ENCODE assay signal across 7 mouse cellular contexts in genomic region chr5:24482247-24483079, GRCm38 (mm10). TPM values are rescaled to one million over a fixed set of nuclear protein-coding genes. Genes with fewer than 3 reads are reported as not detected.
A peak's percentile ranks its signal among the peaks of the same experiment; 100 is the strongest.
DNase-seq lines count a peak whose midpoint lies in the region; ATAC-seq lines count a peak whose summit lies in the region.

No protein-coding gene starts in this region.

- peak; percentile 42 for DNase-seq in ES-CJ7 (ENCODE audit: low read depth, low spot score)
- DNase-seq in embryonic facial prominence, embryonic 11.5 days (ENCODE audit: low spot score) = peak; percentile 40
- DNase-seq in kidney, adult 18-20 months = peak; percentile 77
- DNase-seq in thymus, postnatal 10 days (ENCODE audit: low spot score in 2 of 2) = no peak
- DNase-seq in thymus, postnatal 14 days = no peak
- no peak for DNase-seq in frontal cortex, postnatal 14 days (ENCODE audit: low spot score in 2 of 2)

- H3K4me1 ChIP-seq in embryonic facial prominence, embryonic 11.5 days (ENCODE audit: control insufficient read depth, insufficient read depth, low read length) = peaks cover 12% of the 10 kb centered on the region
- peaks cover 42% of the 10 kb centered on the region for H3K4me1 ChIP-seq in liver, embryonic 12.5 days

- peaks cover 13% of the 10 kb centered on the region for H3K36me3 ChIP-seq in embryonic facial prominence, embryonic 11.5 days (replicated peaks; ENCODE audit: control insufficient read depth, insufficient read depth, low read depth, low read length)
- H3K36me3 ChIP-seq in liver, embryonic 12.5 days = peaks cover 84% of the 10 kb centered on the region

- peak overlapping the region; percentile 10; the same call in 1 of the 2 replicates for H3K9ac ChIP-seq in embryonic facial prominence, embryonic 11.5 days (replicated peaks; ENCODE audit: low read length)
- no peak overlapping the region for H3K9ac ChIP-seq in liver, embryonic 12.5 days

- H3K27me3 ChIP-seq in embryonic facial prominence, embryonic 11.5 days (ENCODE audit: control insufficient read depth, insufficient read depth, low read length) = no peaks in the 10 kb centered on the region
- H3K27me3 ChIP-seq in liver, embryonic 12.5 days (replicated peaks) = no peaks in the 10 kb centered on the region

- 0 out of 2 replicates have a peak, but pooled peaks have one; percentile 4 for ATAC-seq in embryonic facial prominence, embryonic 11.5 days (replicated peaks; ENCODE audit: insufficient number of reproducible peaks, low FRiP score, low TSS enrichment, low read depth)
- ATAC-seq in liver, embryonic 12.5 days = peak; percentile 56

- no peaks in the 10 kb centered on the region for H3K9me3 ChIP-seq in embryonic facial prominence, embryonic 11.5 days (replicated peaks; ENCODE audit: control insufficient read depth, low read length)
- H3K9me3 ChIP-seq in liver, embryonic 12.5 days (replicated peaks) = no peaks in the 10 kb centered on the region

- no peak overlapping the region for H3K4me2 ChIP-seq in embryonic facial prominence, embryonic 11.5 days (ENCODE audit: low read depth, low read length)
- peak overlapping the region; percentile 8 for H3K4me2 ChIP-seq in liver, embryonic 12.5 days

- no peak overlapping the region for H3K4me3 ChIP-seq in embryonic facial prominence, embryonic 11.5 days (ENCODE audit: low read depth, low read length)
- no peak overlapping the region for H3K4me3 ChIP-seq in liver, embryonic 12.5 days

- no peak overlapping the region for H3K27ac ChIP-seq in embryonic facial prominence, embryonic 11.5 days (replicated peaks; ENCODE audit: low read depth, low read length)
- H3K27ac ChIP-seq in liver, embryonic 12.5 days = peak overlapping the region; percentile 74

- 30% methylated on average over 41 of the region's 41 CpGs for whole genome bisulfite sequencing in embryonic facial prominence, embryonic 11.5 days
- WGBS in liver, embryonic 12.5 days (ENCODE audit: insufficient replicate concordance) = 60% methylated on average over 41 of the region's 41 CpGs

RNA-seq across cellular contexts. Expression of gene Agap3, which starts 30.5 kb away (rescaled TPM):
- 40.0 and 45.1 TPM in 2 replicates for polyA plus RNA-seq in embryonic facial prominence, embryonic 11.5 days (2014; fragmentation: Nextera tagmentation; extraction: Ambion mirVana)
- polyA plus RNA-seq in liver, embryonic 12.5 days (2016; fragmentation: Nextera tagmentation; extraction: Ambion mirVana) = 25.5 and 26.5 TPM in 2 replicates

RNA-seq across cellular contexts. Expression of gene Tmub1, which starts 34.8 kb away (rescaled TPM):
- 20.2 and 24.7 TPM in 2 replicates for polyA plus RNA-seq in embryonic facial prominence, embryonic 11.5 days (2014; fragmentation: Nextera tagmentation; extraction: Ambion mirVana)
- 6.7 and 7.2 TPM in 2 replicates for polyA plus RNA-seq in liver, embryonic 12.5 days (2016; fragmentation: Nextera tagmentation; extraction: Ambion mirVana)

RNA-seq across cellular contexts. Expression of gene Fastk, which starts 37.4 kb away (rescaled TPM):
- polyA plus RNA-seq in embryonic facial prominence, embryonic 11.5 days (2014; fragmentation: Nextera tagmentation; extraction: Ambion mirVana) = 77.8 and 88.2 TPM in 2 replicates
- 72.4 and 78.0 TPM in 2 replicates for polyA plus RNA-seq in liver, embryonic 12.5 days (2016; fragmentation: Nextera tagmentation; extraction: Ambion mirVana)

RNA-seq across cellular contexts. Expression of gene Gbx1, which starts 44.5 kb away (rescaled TPM):
- polyA plus RNA-seq in embryonic facial prominence, embryonic 11.5 days (2014; fragmentation: Nextera tagmentation; extraction: Ambion mirVana) = 0.07 and 0.13 TPM in 2 replicates
- polyA plus RNA-seq in liver, embryonic 12.5 days (2016; fragmentation: Nextera tagmentation; extraction: Ambion mirVana) = not detected in 2 replicates

RNA-seq across cellular contexts. Expression of gene Asb10, which starts 58.3 kb away (rescaled TPM):
- polyA plus RNA-seq in embryonic facial prominence, embryonic 11.5 days (2014; fragmentation: Nextera tagmentation; extraction: Ambion mirVana) = 0.24 and 0.36 TPM in 2 replicates
- polyA plus RNA-seq in liver, embryonic 12.5 days (2016; fragmentation: Nextera tagmentation; extraction: Ambion mirVana) = 0.11 TPM in 1 of 2 replicates, not detected in the other

Comparison
In these comparisons a context has a peak if more than half of its experiments do, and no peak if none do; other contexts are left out.
1. DNase-seq: peak in ES-CJ7 (single experiment), embryonic facial prominence, embryonic 11.5 days (single experiment) and kidney, adult 18-20 months (single experiment); none in thymus, postnatal 10 days (0 of 2), thymus, postnatal 14 days (single experiment) and frontal cortex, postnatal 14 days (0 of 2).